Mouse (Mus musculus): ENCODE measurements at regions not wholly inside any gene's neighbourhood (a gene's known extent, or its start where the extent isn't known, plus 50 kb on each side); places are given as distances from the start of the nearest gene placed in this dataset.
A peak's percentile ranks its signal among the peaks of the same experiment; 100 is the strongest.
"Not testable (repeated sequence)": the region's sequence is repeated elsewhere in the genome, so short reads cannot be mapped to it uniquely, and the experiment has no call there.

- H3K27ac ChIP-seq (ENCODE audit: insufficient read depth, low read depth, low read length): no peak overlapping the region
- 3% methylated on average over 10 of the region's 10 CpGs for WGBS
- peak; percentile 62; the same call in 1 of the 2 replicates for TF ChIP-seq CTCF (IDR thresholded peaks at IDR 0.05; ENCODE audit: extremely low read depth, insufficient read length, insufficient replicate concordance, low read depth, low read length)
- no peak for TF ChIP-seq POLR2A (IDR thresholded peaks at IDR 0.05; ENCODE audit: low read depth, low read length)
- H3K27me3 ChIP-seq (ENCODE audit: control insufficient read depth, insufficient read depth, low read length): no peaks in the 10 kb centered on the region
- no peak overlapping the region for H3K4me3 ChIP-seq (ENCODE audit: low read depth, low read length)
- H3K36me3 ChIP-seq (ENCODE audit: control insufficient read depth, insufficient read depth, low read length): no peaks in the 10 kb centered on the region
- H3K4me1 ChIP-seq (ENCODE audit: control insufficient read depth, insufficient read depth, insufficient read length, low read length): no peaks in the 10 kb centered on the region
Observed at GRCm38 (mm10) chr6:5589635-5590034, 93.5 kb upstream of the Pdk4 start.

DNA sequence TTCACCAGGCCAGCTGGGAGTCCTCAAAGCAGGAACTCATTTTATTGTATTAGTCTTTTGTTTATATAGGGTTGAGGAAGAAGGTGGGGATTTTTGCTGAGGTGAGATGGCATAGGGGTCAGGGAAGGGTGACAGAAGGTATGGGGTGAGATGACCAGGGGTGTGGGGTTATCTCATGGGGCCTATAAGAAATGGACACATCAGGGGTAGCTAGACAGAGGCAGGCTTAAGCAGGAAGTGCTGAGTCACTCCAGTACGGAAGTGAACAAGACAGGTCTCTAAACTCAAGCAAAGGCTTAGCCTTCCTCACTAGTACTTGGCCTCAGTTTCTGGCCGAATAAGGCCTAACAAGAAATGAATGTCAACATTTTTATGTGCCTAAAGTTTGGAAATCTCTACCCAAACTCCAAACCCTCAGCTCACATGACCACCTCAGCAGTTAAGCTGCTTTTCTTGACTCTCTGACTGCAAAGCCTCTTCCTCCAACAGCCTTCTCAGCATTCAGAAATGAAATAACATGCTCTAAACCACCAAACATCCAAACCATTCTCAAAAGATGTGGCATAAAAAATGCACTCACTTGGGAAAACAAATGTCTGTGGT, 86.9 kb upstream of the Pdk4 start:
- 85% methylated on average over 2 of the region's 2 CpGs for WGBS
- Histone ChIP-seq H3K36me3 (ENCODE audit: control insufficient read depth, insufficient read depth, low read length) (no peaks in the 10 kb centered on the region), H3K4me3 (ENCODE audit: low read depth, low read length) (no peak overlapping the region), H3K27ac (ENCODE audit: insufficient read depth, low read depth, low read length) (no peak overlapping the region), H3K4me1 (ENCODE audit: control insufficient read depth, insufficient read depth, insufficient read length, low read length) (no peaks in the 10 kb centered on the region), H3K27me3 (ENCODE audit: control insufficient read depth, insufficient read depth, low read length) (no peaks in the 10 kb centered on the region)
- TF ChIP-seq POLR2A (IDR thresholded peaks at IDR 0.05; ENCODE audit: low read depth, low read length): no peak
- no peak for TF ChIP-seq CTCF (IDR thresholded peaks at IDR 0.05; ENCODE audit: extremely low read depth, insufficient read length, insufficient replicate concordance, low read depth, low read length)

- not testable (repeated sequence) for H3K36me3 ChIP-seq (ENCODE audit: control insufficient read depth, insufficient read depth, low read length); H3K4me3 ChIP-seq (ENCODE audit: low read depth, low read length); H3K27ac ChIP-seq (ENCODE audit: insufficient read depth, low read depth, low read length); H3K4me1 ChIP-seq (ENCODE audit: control insufficient read depth, insufficient read depth, insufficient read length, low read length); H3K27me3 ChIP-seq (ENCODE audit: control insufficient read depth, insufficient read depth, low read length)
- 95% methylated on average over 2 of the region's 2 CpGs for WGBS
Observed at GRCm38 (mm10) chr6:5576891-5577290, 80.8 kb upstream of the Pdk4 start.

GRCm38 (mm10) chr6:5566582-5566981, 70.5 kb upstream of the Pdk4 start:
- Histone ChIP-seq H3K4me1 (ENCODE audit: control insufficient read depth, insufficient read depth, insufficient read length, low read length) (peaks cover 2% of the 10 kb centered on the region; the same call in 1 of the 2 replicates), H3K27ac (ENCODE audit: insufficient read depth, low read depth, low read length) (peak overlapping the region; percentile 85; the same call in 1 of the 2 replicates), H3K4me3 (ENCODE audit: low read depth, low read length) (no peak overlapping the region), H3K27me3 (ENCODE audit: control insufficient read depth, insufficient read depth, low read length) (no peaks in the 10 kb centered on the region), H3K36me3 (ENCODE audit: control insufficient read depth, insufficient read depth, low read length) (no peaks in the 10 kb centered on the region)
- TF ChIP-seq CTCF (IDR thresholded peaks at IDR 0.05; ENCODE audit: extremely low read depth, insufficient read length, insufficient replicate concordance, low read depth, low read length): no peak
- no peak for TF ChIP-seq POLR2A (IDR thresholded peaks at IDR 0.05; ENCODE audit: low read depth, low read length)
- WGBS: 21% methylated on average over 5 of the region's 5 CpGs

GRCm38 (mm10) chr6:5565049-5565448, 68.9 kb upstream of the Pdk4 start:
- 63% methylated on average over 2 of the region's 2 CpGs for WGBS
- Histone ChIP-seq H3K4me3 (ENCODE audit: low read depth, low read length) (no peak overlapping the region), H3K27me3 (ENCODE audit: control insufficient read depth, insufficient read depth, low read length) (no peaks in the 10 kb centered on the region), H3K4me1 (ENCODE audit: control insufficient read depth, insufficient read depth, insufficient read length, low read length) (peaks cover 2% of the 10 kb centered on the region; the same call in 1 of the 2 replicates), H3K27ac (ENCODE audit: insufficient read depth, low read depth, low read length) (no peak overlapping the region), H3K36me3 (ENCODE audit: control insufficient read depth, insufficient read depth, low read length) (no peaks in the 10 kb centered on the region)
- TF ChIP-seq POLR2A (IDR thresholded peaks at IDR 0.05; ENCODE audit: low read depth, low read length): no peak
- no peak for TF ChIP-seq CTCF (IDR thresholded peaks at IDR 0.05; ENCODE audit: extremely low read depth, insufficient read length, insufficient replicate concordance, low read depth, low read length)

GRCm38 (mm10) chr6:5553703-5554394, 57.7 kb upstream of the Pdk4 start:
- Histone ChIP-seq H3K4me3 (ENCODE audit: low read depth, low read length) (no peak overlapping the region), H3K36me3 (ENCODE audit: control insufficient read depth, insufficient read depth, low read length) (no peaks in the 10 kb centered on the region), H3K27me3 (ENCODE audit: control insufficient read depth, insufficient read depth, low read length) (no peaks in the 10 kb centered on the region), H3K4me1 (ENCODE audit: control insufficient read depth, insufficient read depth, insufficient read length, low read length) (no peaks in the 10 kb centered on the region), H3K27ac (ENCODE audit: insufficient read depth, low read depth, low read length) (no peak overlapping the region)
- 60% methylated on average over 4 of the region's 4 CpGs for WGBS
- TF ChIP-seq POLR2A (IDR thresholded peaks at IDR 0.05; ENCODE audit: low read depth, low read length) (no peak), CTCF (IDR thresholded peaks at IDR 0.05; ENCODE audit: extremely low read depth, insufficient read length, insufficient replicate concordance, low read depth, low read length) (no peak)

DNA sequence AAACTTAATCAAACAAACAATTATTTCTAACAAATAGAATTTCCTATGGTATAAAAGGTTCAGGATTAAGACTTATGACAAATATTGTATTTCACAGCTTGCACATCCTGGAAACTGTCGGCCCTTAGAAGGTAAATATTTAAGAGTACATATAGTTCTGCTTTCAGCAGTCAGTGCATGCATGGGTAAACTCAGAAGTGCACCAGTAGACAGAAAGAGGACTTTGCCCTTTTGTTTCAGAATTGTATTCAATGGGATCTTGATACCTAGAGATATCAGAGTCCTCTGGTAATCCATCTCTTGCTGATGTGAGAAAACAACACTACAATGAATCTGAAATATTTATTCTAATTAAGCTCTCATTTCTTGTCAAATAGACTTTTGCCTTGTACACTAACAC, 54.0 kb upstream of the Pdk4 start:
- Histone ChIP-seq H3K4me1 (ENCODE audit: control insufficient read depth, insufficient read depth, insufficient read length, low read length) (no peaks in the 10 kb centered on the region), H3K27ac (ENCODE audit: insufficient read depth, low read depth, low read length) (no peak overlapping the region), H3K4me3 (ENCODE audit: low read depth, low read length) (no peak overlapping the region), H3K27me3 (ENCODE audit: control insufficient read depth, insufficient read depth, low read length) (no peaks in the 10 kb centered on the region), H3K36me3 (ENCODE audit: control insufficient read depth, insufficient read depth, low read length) (no peaks in the 10 kb centered on the region)
- WGBS: 16% methylated on average over 1 of the region's 1 CpGs
- TF ChIP-seq POLR2A (IDR thresholded peaks at IDR 0.05; ENCODE audit: low read depth, low read length) (no peak), CTCF (IDR thresholded peaks at IDR 0.05; ENCODE audit: extremely low read depth, insufficient read length, insufficient replicate concordance, low read depth, low read length) (no peak)

Measured in small intestine, adult 2 months (tissue).